Mouse (Mus musculus): Measurements from ENCODE around the gene Otop1.

DNA sequence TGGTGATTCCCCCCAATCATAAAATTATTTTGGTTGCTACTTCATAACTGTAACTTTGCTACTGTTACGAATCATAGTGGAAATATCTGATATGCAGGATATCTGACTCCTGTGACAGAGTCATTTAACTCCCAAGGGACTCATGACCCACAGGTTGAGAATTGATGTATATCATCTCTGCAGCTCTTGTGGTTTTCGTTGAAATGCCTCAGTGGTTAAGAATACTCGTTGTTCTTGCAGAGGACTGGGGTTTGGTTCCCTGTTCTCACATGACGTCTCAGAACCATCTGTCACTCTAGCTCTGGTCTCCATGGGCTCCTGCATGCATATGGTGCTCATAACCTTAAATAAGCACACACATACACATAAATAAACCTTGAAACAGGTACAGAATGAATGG lies 57.6 kb downstream of the Otop1 start:
- no peak for TF ChIP-seq GATA1 (IDR thresholded peaks at IDR 0.05; ENCODE audit: borderline replicate concordance, low read length)
- no peak for TF ChIP-seq FLI1 (IDR thresholded peaks at IDR 0.05; ENCODE audit: low read length)
